Mouse (Mus musculus) testis, postnatal 10 days (tissue): ENCODE data around the gene Diaph3.
"Not testable (repeated sequence)": the region's sequence is repeated elsewhere in the genome, so short reads cannot be mapped to it uniquely, and the experiment has no call there.

Experiments
- DNase-seq: peaks from one replicate; pipeline ENCODE4 v3.0.0; 2021; ENCODE audit warnings: low spot score

Gene Diaph3

DNA sequence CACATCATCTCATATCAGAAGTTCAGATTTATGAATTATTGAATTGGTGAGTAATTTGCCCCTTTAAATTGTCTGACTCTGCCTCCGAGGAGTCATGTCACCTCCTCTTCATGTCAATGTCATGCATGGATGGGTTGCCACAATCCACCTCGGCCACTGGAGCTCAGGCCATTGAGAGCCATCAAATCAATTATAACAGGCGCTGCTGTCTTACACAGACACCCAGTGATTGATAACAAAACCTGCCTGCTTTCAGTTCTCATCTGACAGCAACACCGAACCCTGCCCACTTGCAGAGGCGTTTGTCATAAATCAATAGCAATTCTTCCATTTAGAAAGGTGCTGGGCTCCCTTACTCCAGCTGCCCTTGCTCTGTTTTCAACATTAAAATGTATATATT, 402.1 kb downstream of the Diaph3 start:
- no peak for DNase-seq

DNA sequence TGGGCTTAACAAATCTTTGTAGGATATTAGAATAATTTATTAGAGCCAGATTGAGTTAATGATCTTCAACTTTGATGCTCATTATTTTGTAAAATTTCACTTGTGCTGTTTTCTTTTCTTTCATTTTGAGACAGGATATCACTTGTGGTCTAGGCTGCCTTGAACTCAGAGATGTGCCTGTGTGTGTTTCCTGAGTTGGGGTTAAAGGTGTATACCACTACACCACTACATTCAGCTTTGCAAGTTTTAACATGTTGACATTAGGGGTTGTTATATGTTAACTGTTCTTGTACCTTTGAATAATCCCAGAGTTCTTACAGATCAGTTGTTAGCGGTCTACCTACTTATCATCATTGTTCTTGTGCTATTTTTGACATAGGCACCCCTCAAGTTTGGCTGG, 404.4 kb downstream of the Diaph3 start:
- no peak for DNase-seq

DNA sequence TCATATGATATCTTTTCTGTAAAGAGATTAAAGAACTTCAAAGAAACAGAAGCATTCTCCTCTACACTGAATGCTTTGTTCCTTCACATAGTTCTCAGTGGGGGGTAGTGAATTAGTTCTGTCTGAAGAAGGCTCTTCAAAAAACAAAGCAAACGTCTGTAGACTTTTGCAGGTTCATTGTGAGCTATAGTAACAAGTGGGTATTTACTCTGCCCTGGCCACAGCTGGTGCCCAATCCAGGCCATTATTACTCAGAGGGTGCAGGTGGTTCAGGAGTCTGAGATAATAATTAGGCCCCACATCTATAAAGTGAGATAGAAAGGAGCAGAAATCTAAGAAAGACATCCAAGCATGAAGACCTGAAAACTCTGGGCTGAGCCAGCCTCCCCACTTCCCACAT, 409.7 kb downstream of the Diaph3 start:
- DNase-seq: no peak

DNA sequence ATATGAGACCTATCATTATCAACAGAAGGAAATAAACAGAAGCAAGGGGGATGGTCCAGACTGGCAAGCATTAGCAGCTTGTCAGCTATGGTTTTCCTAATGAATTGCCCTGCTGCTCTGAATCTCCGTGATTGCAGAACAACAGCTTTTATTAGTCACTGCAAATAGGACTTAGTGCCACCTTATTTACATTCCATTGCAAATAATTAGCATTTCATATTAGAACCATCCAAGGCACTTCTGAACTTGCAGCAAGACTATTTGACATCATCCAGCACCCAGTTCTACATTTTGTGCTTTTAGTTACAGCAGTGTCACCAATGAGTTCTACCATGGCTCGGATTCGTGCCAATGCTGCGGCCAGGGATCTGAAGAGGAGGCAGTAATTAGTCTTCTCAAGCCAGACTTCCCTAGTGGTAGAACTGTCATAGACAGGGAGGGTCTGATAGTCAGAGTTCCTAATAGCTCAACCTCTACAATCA, 411.4 kb downstream of the Diaph3 start:
- DNase-seq: no peak

DNA sequence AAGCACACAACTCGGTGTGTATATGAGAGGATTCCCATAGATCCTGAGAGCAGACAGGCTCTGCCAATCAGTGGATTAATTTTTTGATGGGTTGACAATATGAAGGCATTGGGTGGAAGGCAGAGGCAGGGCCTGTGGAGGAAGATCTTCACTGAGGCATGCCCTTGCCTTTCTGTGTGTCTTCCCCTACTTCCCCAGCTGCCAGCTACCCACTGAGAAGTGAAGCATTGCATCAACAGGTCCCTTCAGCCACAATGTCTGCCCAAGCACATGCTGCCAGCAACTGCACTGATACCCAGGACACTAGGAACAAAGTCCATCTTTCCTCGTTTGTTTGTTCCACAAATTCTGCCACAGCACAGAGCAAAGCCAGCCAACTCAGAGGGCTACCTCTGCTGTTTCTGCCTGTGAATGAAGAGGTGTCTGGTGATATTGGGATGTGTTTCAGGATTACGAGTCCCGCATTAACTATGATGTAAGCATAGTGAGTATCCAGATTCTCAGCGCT, 413.4 kb downstream of the Diaph3 start:
- no peak for DNase-seq

DNA sequence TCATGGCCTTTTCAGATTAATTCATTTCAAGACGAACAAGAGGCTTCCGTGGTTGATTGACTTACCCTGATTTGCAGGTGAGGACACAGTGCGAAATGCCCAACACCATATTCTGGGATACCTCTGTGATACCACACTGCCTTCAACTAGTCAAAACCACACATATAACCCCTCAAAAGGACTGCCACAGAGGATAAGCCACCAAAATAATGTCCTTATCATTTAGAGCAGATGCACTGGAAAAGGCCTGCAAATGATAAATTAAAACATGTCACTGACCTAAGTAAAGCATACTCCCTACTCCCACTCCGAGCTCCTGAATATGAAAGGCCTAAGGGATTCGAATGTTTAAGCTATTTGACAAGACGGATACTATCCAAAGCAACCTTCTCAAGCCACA, 419.3 kb downstream of the Diaph3 start:
- DNase-seq: no peak

DNA sequence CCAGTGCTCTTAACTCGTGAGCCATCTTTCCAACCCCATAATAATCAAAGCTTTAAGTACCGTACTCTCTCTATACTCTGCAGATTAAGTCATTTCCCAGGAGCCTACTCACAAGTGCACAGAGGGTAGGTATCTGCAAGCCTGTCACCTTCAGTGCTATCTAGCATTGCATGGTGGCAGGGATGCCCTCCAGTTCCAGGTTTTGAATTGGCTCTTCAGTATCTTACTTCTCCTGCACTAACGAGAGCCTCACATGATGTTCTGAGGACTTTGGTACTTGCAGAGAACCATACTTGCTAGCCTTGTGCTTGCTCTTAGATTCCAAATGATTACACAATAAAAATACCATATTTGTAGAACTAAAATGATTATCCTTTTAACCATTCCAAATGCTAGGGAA, 420.0 kb downstream of the Diaph3 start:
- no peak for DNase-seq

DNA sequence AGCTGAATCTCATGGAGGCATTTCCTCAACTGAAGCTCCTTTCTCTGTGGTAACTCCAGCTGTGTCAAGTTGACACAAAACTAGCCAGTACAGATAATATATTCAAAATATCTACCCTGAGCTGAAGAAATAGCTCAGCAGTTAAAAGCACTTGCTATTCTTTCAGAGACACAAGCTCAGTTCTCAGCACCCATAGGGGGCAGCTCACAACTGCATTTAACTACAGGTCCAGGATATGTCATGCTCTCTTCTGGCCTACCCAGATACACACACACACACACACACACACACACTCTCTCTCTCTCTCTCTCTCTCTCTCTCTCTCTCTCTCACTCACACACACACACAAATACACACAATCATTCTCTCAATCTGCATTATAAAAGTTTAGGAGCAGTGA, 420.6 kb downstream of the Diaph3 start:
- not testable (repeated sequence) for DNase-seq

DNA sequence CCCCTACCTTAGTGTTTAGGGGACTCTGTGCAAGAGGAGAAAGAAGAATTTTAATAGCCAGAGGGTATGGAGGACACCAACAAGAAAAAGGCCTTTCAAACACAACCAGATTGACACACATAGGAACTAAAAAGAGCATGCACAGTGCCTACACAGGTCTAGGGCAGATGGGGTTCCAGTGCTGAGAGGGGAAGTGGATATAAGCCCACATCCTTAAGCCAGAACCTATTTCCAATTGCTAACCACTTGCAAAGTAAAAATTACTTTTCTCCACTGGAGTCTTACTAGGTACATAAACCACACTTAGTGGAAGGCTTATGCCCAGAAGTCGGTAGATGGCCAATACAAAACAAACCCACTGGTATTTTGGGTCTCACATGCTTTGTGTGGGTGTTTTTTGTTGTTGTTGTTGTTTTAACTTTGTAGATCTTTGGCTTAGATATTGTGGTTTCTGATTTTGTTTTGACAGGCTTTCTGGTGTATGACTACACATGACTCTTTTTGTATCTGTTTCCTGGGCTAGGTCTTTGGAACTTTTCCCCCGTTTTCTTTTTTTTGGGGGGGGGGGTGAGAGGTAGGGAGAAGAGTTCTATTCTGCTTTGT, 426.8 kb downstream of the Diaph3 start:
- DNase-seq: no peak

DNA sequence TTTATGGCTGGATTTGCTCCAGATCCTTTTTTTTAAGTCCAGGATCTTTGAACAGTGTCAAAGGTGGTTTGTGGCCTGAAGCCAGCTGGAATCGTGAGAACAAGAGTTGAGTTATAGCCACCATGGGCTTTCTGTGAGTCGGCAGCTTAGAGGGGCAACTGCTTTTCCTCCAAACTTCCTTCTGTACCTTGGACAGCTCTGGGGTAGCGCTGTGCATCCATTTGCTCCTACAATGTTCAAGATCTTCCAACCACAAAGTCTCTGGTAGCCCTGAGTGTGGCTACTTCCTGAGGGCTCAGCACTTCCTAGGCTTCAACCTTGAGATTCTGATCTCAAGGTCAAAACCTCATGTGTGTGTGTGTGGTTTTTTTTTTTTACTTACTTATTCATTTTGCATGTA, 437.0 kb downstream of the Diaph3 start:
- DNase-seq: no peak

DNA sequence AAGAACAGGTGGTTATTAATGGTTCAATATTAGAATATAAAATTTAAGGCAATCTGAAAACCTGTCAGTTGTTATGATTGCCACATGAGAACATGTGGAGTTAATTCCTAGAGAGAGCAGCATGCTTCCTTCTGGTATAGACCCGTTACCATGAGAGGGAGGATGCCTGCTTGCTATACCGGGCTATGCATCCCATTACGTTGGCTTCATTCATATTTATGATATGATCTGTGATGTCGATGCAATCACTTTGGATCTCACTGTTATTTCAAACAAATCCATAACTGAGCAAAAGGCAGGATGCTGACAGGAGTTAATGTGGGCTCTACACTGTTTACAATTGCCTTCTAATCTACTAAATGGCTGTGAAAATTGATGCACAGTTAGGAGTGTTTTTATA, 439.9 kb downstream of the Diaph3 start:
- DNase-seq: no peak

DNA sequence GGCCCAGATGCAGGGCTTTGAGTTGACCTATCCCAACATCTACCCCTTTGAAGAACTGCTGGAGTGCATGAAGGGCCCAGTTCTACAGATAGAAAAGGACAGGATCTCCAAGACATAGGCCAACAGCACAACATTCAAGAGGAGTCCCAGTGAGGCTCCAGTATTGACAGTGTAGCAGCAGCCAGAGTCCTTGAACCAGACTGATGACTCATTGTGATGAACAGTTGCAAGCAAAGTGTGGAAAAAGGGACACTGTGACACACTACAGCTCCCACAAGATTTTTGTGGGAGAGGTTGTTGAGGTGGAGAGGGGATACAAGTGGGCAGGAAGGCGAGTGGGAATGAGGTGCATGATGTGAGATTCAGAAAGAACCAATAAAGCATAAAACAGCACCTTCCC, 443.1 kb downstream of the Diaph3 start:
- no peak for DNase-seq

DNA sequence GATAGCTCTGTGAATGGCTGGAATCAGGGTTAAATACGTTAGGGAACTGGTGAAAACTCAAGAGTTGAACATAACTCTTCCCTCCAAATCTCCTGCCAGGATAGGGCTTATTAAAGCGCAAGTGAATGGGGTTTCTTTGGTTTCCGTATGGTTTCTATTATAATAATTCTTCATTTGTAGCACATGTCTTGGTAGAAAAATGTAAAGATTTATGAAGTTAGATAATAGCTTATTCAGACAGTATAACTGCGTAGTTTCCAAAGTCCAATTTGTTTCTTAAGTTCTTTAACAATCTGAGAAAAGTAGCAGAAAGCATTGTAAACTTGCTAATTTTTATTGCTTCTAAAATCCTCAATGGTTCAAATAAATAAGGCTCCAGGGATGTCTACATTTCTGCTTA, 448.3 kb downstream of the Diaph3 start:
- no peak for DNase-seq

DNA sequence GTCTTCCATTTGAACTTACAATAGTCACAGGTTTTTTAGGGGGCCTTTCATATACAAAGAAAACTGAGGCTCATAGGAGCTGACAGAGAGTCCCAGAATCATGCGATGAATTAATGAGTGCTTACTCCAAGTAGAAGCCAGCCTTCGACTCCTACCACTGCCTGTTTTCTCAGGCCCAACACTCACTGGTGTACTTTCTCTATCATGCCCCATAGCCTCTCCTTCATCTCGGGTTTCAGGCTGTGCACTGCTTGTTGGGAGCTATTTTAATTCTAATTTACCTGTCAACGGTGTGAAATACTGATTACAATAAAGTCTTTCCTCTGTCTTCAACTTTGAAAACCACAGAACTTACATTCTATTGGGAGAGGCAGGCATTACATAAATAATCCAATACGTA, 449.7 kb downstream of the Diaph3 start:
- no peak for DNase-seq

DNA sequence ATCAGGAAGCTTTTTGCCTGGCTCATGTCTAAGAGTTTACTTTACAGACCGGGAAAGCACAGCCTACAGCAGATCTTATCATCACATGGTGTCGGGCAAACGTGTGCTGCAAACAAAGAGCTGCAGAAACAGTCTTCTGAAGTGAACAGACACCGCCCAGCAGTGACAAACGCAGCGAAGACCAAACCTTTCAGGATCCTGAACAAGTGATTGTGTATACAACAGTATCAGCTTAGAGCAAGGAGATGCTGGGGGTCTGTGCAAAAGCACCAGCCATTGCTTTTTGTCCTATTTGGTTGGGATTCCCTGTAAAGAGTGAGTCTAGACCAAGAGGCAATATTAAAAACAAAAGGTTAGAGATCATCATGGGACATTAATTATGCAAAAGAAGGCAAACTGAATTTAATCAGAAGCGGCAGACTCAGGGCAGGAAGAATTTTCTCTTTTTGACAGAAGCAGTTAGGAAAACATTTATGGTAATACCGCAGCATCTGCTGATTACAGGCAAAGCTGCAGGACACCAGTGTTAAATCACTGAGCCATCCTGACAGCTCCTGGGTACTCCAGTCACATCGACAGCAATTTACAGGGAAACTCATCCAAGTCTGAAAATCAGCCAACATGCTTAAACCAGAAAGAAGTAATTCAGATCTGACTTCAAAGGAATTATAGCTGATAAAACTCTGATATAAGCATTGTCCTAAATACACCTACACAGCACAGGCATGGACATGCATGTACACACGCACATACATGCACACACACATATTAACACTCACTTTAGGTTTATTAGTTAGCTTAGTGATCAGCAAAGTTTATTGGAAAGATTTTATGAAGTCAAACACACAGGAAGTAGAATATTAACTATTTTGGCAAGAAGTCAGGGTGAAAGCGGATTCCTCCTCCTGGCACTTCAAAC, 456.2 kb downstream of the Diaph3 start:
- no peak for DNase-seq

DNA sequence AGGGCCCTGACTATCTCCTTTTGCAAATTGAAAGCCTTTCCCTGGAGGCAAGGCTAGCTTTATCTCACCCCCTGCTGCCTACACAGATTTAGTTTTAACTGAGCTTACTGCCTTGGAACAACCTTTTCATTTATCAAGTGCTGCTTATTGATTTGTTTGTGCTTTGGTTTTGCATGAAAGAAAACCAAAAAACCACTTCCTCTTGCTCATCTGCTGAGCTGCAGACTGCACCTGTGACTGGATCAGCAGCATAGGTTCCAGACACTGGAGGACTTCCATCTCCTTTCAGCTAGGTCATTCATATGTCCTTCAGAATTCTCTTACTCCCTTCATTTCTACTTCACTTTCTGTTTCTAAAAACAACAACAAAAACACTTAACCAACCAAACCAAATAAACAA, 459.1 kb downstream of the Diaph3 start:
- no peak for DNase-seq

DNA sequence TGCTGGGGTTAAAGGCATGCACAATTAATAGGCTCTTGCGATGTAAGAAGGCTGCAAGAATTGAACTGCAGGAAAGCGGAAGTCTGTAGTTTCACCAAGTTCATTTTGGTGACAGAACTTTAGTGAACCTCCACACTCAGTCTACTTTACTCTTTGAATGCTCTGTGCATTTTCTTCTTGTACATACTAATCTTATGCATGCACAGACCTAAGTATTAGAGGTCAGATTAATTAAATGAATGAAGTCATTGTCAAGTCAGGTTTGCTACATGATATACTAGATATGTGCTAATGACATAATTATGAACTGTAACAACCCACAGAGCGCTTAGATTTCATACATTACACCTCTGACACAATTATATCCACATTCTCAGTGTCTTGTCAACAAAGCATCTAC, 462.0 kb downstream of the Diaph3 start:
- no peak for DNase-seq

DNA sequence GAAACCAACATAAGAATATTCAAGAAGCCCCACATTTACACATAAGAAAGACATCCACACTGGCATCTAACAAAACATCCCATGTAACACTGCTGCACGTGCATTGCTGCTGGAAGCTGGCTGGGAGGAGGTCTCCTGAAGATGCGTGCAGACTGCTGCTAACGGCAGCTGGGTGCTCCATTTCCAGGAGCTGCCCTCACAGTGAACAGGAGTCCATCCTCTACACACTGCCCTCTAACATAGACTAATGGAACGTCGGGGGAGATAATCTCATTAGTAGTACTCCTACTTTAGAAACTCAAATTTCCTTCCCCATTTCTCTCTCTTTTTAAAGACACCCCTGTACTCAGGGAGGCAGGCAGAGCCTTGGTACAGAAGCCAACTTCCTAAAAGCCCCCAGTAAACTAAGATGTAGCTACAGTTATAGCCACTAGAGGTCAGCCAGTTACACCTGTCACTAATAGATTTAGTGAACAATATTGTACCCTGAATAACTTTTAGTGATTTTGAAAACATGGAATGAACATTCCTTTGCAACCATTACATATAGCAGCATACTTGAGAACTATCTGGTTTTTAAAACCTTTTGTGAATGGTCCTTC, 462.8 kb downstream of the Diaph3 start:
- DNase-seq: no peak

DNA sequence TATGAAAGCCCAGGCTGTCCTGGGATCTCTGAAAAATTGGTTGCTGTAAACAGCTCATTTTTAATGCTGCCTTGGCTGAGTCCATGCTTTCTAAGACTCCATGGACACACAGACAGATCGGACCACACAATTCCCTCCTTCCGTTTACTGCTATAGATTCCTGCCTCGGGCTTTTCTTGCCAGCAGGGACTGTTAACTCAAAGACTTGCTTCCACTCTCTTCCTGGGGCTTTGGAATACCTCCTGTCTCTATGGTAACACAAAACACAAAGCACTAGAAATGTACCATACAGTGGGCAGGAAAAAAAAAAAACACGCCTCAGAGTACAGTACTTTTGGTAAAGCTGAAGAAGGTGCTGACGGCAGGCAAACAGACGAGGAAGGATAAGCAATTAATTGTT, 464.0 kb downstream of the Diaph3 start:
- no peak for DNase-seq

DNA sequence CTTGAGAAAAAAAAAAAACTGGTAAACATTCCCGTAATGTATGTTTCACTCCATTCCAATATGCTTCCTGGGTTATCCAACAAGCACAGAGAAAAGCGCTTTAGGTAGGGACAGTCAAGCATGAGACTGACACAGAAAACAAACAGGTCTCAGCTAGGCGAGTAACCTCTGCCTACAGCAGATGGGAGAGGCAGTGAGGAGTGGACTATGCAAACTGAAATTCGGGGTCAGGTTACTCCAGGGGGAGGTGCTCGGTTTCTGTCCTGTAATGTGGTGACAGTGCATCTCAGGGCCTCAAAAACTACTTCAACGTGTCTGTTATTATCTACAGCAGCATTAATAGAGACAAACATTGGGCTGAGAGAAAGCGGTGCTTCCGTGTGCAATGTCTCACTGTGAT, 465.7 kb downstream of the Diaph3 start:
- no peak for DNase-seq

DNA sequence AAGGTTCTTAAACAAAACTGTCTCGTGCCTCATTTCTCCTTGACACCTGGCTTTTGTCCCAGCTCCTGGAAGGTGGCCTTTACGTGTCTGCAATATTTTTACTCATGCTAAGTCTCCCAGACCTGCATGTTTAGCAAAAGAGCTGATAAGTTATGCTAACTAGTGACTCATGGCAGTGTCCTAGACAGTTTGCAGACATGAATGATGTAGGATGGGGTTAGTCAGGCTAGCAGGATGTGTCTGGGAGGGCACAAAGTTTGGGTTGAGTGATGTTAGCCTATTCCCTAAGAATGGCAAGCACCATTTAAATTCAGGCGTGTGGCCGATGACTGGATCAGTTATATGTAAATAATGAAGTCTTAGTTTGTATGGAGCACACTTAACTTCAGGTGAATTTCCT, 478.2 kb downstream of the Diaph3 start:
- no peak for DNase-seq

DNA sequence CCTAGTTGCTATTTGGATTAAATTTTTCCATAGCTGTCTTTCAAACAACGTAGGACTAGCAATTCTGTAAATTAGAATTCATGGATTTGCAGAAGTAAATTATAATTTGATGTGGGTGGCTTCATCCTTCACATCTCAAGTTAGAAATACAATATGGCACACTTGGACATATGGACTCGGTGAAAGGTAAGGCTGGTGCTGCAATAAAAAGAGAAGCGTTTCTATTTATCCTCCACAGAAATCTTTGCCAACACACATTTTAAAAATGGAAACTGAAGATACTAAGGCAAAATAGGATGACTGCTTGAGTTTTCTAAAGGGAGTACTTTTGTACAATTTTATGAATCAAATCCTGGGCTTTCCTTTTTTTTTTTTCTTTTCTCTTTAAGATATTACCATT, 480.5 kb downstream of the Diaph3 start:
- DNase-seq: no peak

DNA sequence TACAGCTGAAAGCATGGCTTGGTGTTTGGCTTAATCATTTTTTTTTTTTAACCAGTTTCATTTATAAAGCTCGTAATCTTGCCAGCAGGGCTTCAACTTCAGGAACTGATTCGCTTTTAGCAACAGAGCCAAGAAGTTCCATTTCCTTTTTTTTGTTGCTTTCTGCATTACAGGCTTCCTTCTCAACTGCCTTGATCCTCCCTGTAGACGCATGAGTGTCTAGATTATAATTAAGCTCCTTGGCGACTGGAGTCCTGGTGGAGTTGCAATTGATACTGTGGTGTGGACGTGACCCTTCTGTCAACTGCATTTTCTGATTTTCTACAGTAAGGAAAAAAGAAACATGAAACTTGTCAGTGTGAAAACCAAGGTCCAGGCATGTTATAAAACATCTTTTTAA, 484.8 kb downstream of the Diaph3 start:
- no peak for DNase-seq
